Mouse (Mus musculus) MEL (cell line): ENCODE measurements around the gene Cdc42. TPM values are rescaled to one million over a fixed set of nuclear protein-coding genes. Genes with fewer than 3 reads are reported as not detected.
A peak's percentile ranks its signal among the peaks of the same experiment; 100 is the strongest.

Source experiments
- DNase-seq: peaks from one replicate; pipeline ENCODE4 v3.0.0; 2011; ENCODE audit warnings: low read depth, low spot score
- H3K27ac ChIP-seq: 2 replicates; pipeline ENCODE4 v1.5.1; 2012; ENCODE audit warnings: low read depth, mild to moderate bottlenecking, control low read depth, low read length, moderate library complexity; ENCODE audit not compliant: control insufficient read depth
- H3K27me3 ChIP-seq, 2 experiments: fragments of 150-350 bp in 1 of 2; sonication (generic) in 1 of 2; 2 replicates each; pipeline ENCODE4 v1.6.1; 2012; ENCODE audit warnings: low read length in 2 of 2, mild to moderate bottlenecking in 2 of 2, improper control_type of control experiment in 1 of 2, moderate library complexity in 1 of 2; ENCODE audit not compliant: insufficient read depth in 2 of 2, control insufficient read depth in 1 of 2
- H3K36me3 ChIP-seq, 2 experiments: 2 replicates each; pipeline ENCODE4 v1.6.1; 2012 to 2014; ENCODE audit warnings: low read length in 2 of 2, improper control_type of control experiment in 1 of 2, inconsistent platforms in 1 of 2, mild to moderate bottlenecking in 1 of 2; ENCODE audit not compliant: insufficient read depth in 2 of 2, control insufficient read depth in 1 of 2
- H3K4me1 ChIP-seq, 2 experiments: fragments of 150-350 bp in 1 of 2; sonication (generic) in 1 of 2; 2 replicates each; pipeline ENCODE4 v1.6.1; 2012; ENCODE audit warnings: low read length in 2 of 2, improper control_type of control experiment in 1 of 2, mild to moderate bottlenecking in 1 of 2; ENCODE audit not compliant: insufficient read depth in 2 of 2, control insufficient read depth in 1 of 2
- H3K4me3 ChIP-seq, 2 experiments: fragments of 150-350 bp in 1 of 2; sonication (generic) in 1 of 2; 2 replicates each; pipeline ENCODE4 v1.5.1; 2012; ENCODE audit warnings: low read depth in 2 of 2, low read length in 2 of 2, mild to moderate bottlenecking in 2 of 2, moderate library complexity in 2 of 2, control low read depth in 1 of 2, improper control_type of control experiment in 1 of 2; ENCODE audit not compliant: control insufficient read depth in 1 of 2, insufficient read depth in 1 of 2
- H3K79me2 ChIP-seq: 2 replicates; pipeline ENCODE4 v1.6.1; 2012; ENCODE audit warnings: mild to moderate bottlenecking, low read length, moderate library complexity; ENCODE audit not compliant: control insufficient read depth, poor library complexity, insufficient read depth
- H3K9ac ChIP-seq: 2 replicates; pipeline ENCODE4 v1.6.1; 2012; ENCODE audit warnings: low read depth, mild to moderate bottlenecking, control low read depth, low read length, moderate library complexity; ENCODE audit not compliant: control insufficient read depth, poor library complexity, severe bottlenecking
- H3K9me3 ChIP-seq: fragments of 150-350 bp; sonication (generic); replicated peaks from 2 replicates; pipeline ENCODE4 v1.6.1; 2012; ENCODE audit warnings: mild to moderate bottlenecking, low read length, improper control_type of control experiment, moderate library complexity; ENCODE audit not compliant: insufficient read depth
- CHD1 ChIP-seq: IDR thresholded peaks from 2 replicates; pipeline ENCODE4 v1.6.1; 2012; ENCODE audit warnings: low read depth, mild to moderate bottlenecking, inconsistent platforms, low read length, improper control_type of control experiment
- CHD2 ChIP-seq: IDR thresholded peaks from 2 replicates; pipeline ENCODE4 v1.6.1; 2011; ENCODE audit warnings: low read length, improper control_type of control experiment
- CTCF ChIP-seq, 3 experiments: IDR thresholded peaks in 2 of 3; conservative IDR thresholded peaks in 1 of 3; 2 replicates each; pipeline ENCODE4 v1.5.1; 2011 to 2012; ENCODE audit warnings: low read length in 3 of 3, low read depth in 2 of 3, mild to moderate bottlenecking in 2 of 3, improper control_type of control experiment in 1 of 3, inconsistent platforms in 1 of 3, mixed read lengths in 1 of 3, moderate library complexity in 1 of 3; ENCODE audit not compliant: control insufficient read depth in 1 of 3, insufficient read depth in 1 of 3, poor library complexity in 1 of 3, severe bottlenecking in 1 of 3
- E2F4 ChIP-seq: IDR thresholded peaks from 2 replicates; pipeline ENCODE4 v1.6.1; 2011; ENCODE audit warnings: low read depth, low read length, improper control_type of control experiment, borderline replicate concordance
- EP300 ChIP-seq, 2 experiments: IDR thresholded peaks; 2 replicates each; pipeline ENCODE4 v1.6.1; 2011; ENCODE audit warnings: improper control_type of control experiment in 2 of 2, low read length in 2 of 2, low read depth in 1 of 2, mild to moderate bottlenecking in 1 of 2
- ETS1 ChIP-seq: IDR thresholded peaks from 2 replicates; pipeline ENCODE4 v1.6.1; 2012; ENCODE audit warnings: low read depth, mild to moderate bottlenecking, inconsistent platforms, low read length, improper control_type of control experiment, moderate library complexity
- GABPA ChIP-seq: IDR thresholded peaks from 2 replicates; pipeline ENCODE4 v1.6.1; 2012; ENCODE audit warnings: low read depth, mild to moderate bottlenecking, inconsistent platforms, low read length, improper control_type of control experiment, moderate library complexity
- HCFC1 ChIP-seq: IDR thresholded peaks from 2 replicates; pipeline ENCODE4 v1.6.1; 2012; ENCODE audit warnings: low read depth, mild to moderate bottlenecking, inconsistent platforms, low read length, improper control_type of control experiment, moderate library complexity
- JUND ChIP-seq: IDR thresholded peaks from 2 replicates; pipeline ENCODE4 v1.6.1; 2011; ENCODE audit warnings: low read depth, mild to moderate bottlenecking, improper control_type of control experiment, low read length
- KAT2A ChIP-seq: conservative IDR thresholded peaks from 2 replicates; pipeline ENCODE4 v1.6.1; 2012; ENCODE audit warnings: low read depth, low read length, improper control_type of control experiment, inconsistent platforms
- MAFK ChIP-seq: IDR thresholded peaks from 2 replicates; pipeline ENCODE4 v1.6.1; 2011; ENCODE audit warnings: low read depth, mild to moderate bottlenecking, low read length, improper control_type of control experiment, borderline replicate concordance
- MEF2A ChIP-seq: IDR thresholded peaks from 2 replicates; pipeline ENCODE4 v1.6.1; 2014; ENCODE audit warnings: low read depth, mild to moderate bottlenecking, inconsistent platforms, low read length, improper control_type of control experiment; ENCODE audit not compliant: poor library complexity, insufficient replicate concordance, severe bottlenecking; ENCODE audit errors: extremely low read depth
- MYB ChIP-seq: IDR thresholded peaks from 2 replicates; pipeline ENCODE4 v1.6.1; 2011; ENCODE audit warnings: mild to moderate bottlenecking, low read depth, low read length, improper control_type of control experiment
- NELFE ChIP-seq: IDR thresholded peaks from 2 replicates; pipeline ENCODE4 v1.6.1; 2011; ENCODE audit warnings: low read depth, low read length, improper control_type of control experiment
- NRF1 ChIP-seq: IDR thresholded peaks from 2 replicates; pipeline ENCODE4 v1.6.1; 2014; ENCODE audit warnings: low read depth, mild to moderate bottlenecking, inconsistent platforms, low read length, improper control_type of control experiment, moderate library complexity; ENCODE audit not compliant: poor library complexity, insufficient read depth, severe bottlenecking
- POLR2AphosphoS2 ChIP-seq: IDR thresholded peaks from 2 replicates; pipeline ENCODE4 v1.6.1; 2011; ENCODE audit warnings: low read length, improper control_type of control experiment
- RAD21 ChIP-seq: IDR thresholded peaks from 2 replicates; pipeline ENCODE4 v1.6.1; 2011; ENCODE audit warnings: mild to moderate bottlenecking, low read depth, low read length, improper control_type of control experiment
- RCOR1 ChIP-seq: IDR thresholded peaks from 2 replicates; pipeline ENCODE4 v1.6.1; 2012; ENCODE audit warnings: low read depth, mild to moderate bottlenecking, inconsistent platforms, low read length, improper control_type of control experiment
- SMC3 ChIP-seq: IDR thresholded peaks from 2 replicates; pipeline ENCODE4 v1.6.1; 2011; ENCODE audit warnings: low read depth, low read length, improper control_type of control experiment
- TAL1 ChIP-seq: IDR thresholded peaks from 2 replicates; pipeline ENCODE4 v1.6.1; 2012; ENCODE audit warnings: mild to moderate bottlenecking, inconsistent platforms, low read length, moderate library complexity, mixed read lengths
- TBP ChIP-seq: IDR thresholded peaks from 2 replicates; pipeline ENCODE4 v1.8.0; 2011; ENCODE audit warnings: low read depth, low read length, improper control_type of control experiment
- TCF12 ChIP-seq: IDR thresholded peaks from 2 replicates; pipeline ENCODE4 v1.6.1; 2014; ENCODE audit warnings: low read depth, mild to moderate bottlenecking, inconsistent platforms, low read length, improper control_type of control experiment, moderate library complexity
- USF2 ChIP-seq, 2 experiments: IDR thresholded peaks; 2 replicates each; pipeline ENCODE4 v1.6.1; 2011 to 2012; ENCODE audit warnings: improper control_type of control experiment in 2 of 2, low read length in 2 of 2, borderline replicate concordance in 1 of 2, inconsistent platforms in 1 of 2, low read depth in 1 of 2, mild to moderate bottlenecking in 1 of 2; ENCODE audit not compliant: insufficient read depth in 1 of 2
- ZC3H11A ChIP-seq: IDR thresholded peaks from 2 replicates; pipeline ENCODE4 v1.6.1; 2012; ENCODE audit warnings: low read depth, mild to moderate bottlenecking, inconsistent platforms, low read length, improper control_type of control experiment
- ZKSCAN1 ChIP-seq: IDR thresholded peaks from 2 replicates; pipeline ENCODE4 v1.6.1; 2012; ENCODE audit warnings: low read depth, mild to moderate bottlenecking, inconsistent platforms, low read length, improper control_type of control experiment, moderate library complexity
- ZNF384 ChIP-seq: IDR thresholded peaks from 2 replicates; pipeline ENCODE4 v1.6.1; 2012; ENCODE audit warnings: low read depth, mild to moderate bottlenecking, inconsistent platforms, low read length, improper control_type of control experiment
- polyA plus RNA-seq, 2 experiments: library from polyadenylated mRNA; stranded (reverse) in 1 of 2; unstranded in 1 of 2; fragments of >175 nt in 1 of 2; fragments of >200 nt in 1 of 2; gene quantifications; 2 replicates each; pipeline versions ENCODE4 v1.2.1 to v1.2.4; 2012; ENCODE audit warnings: low replicate concordance in 2 of 2, low read depth in 1 of 2; ENCODE audit not compliant: insufficient read length in 2 of 2, insufficient read depth in 1 of 2, missing spikeins in 1 of 2
- total RNA-seq: library from RNA; depleted of rRNA; stranded (reverse); fragments of 300-350 nt; gene quantifications from 2 replicates; pipeline ENCODE4 v1.2.3, GENCODE M21; 2012

Gene Cdc42
- total and polyA plus RNA-seq, 3 experiments: 117 to 203 (median 174) TPM

- no peak for TF ChIP-seq NRF1
- no peak for TF ChIP-seq NELFE
- TF ChIP-seq POLR2AphosphoS2: no peak
- TF ChIP-seq USF2 (IDR thresholded peaks at IDR 0.05; ENCODE audit: borderline replicate concordance in 1 of 2, insufficient read depth in 1 of 2, low read depth in 1 of 2, low read length in 2 of 2): no peak
- TF ChIP-seq MYB: no peak
- peak; percentile 14; the same call in 1 of the 2 replicates for TF ChIP-seq RAD21
- TF ChIP-seq TCF12: no peak
- TF ChIP-seq EP300 (IDR thresholded peaks at IDR 0.05; ENCODE audit: low read depth in 1 of 2, low read length in 2 of 2): peak; percentile 71 to 89
- TF ChIP-seq ZKSCAN1: no peak
These were observed 11.7 kb downstream of the Cdc42 start (continued) for GRCm38 (mm10) chr4:137345790-137346189.

DNA sequence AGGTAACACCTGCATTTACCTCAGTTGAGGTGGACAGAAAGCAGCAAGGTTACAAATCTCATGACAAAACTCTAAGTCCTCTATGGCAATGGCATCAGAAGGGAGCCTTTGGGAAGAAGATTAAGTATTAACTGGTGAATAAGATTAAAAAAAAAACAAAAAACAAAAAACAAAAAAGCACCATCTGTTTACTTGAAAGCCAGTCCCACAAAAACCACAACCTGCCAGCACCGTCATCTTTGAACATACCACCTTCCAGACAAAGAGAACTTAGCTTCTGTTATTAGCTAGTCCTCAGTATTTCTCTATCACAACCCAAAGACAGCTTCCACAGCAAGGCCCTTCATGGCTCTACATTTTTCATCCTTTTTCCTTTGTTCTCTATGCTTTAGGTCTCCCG is 12.4 kb downstream of the Cdc42 start:
- peaks cover 67% of the 10 kb centered on the region for H3K79me2 ChIP-seq
- no peak overlapping the region for H3K4me3 ChIP-seq
- no peaks in the 10 kb centered on the region for H3K27me3 ChIP-seq
- H3K27ac ChIP-seq: peak overlapping the region; percentile 34; the same call in 1 of the 2 replicates
- H3K36me3 ChIP-seq: peaks cover 8 to 62% of the 10 kb centered on the region in 2 experiments
- TF ChIP-seq ZNF384: peak; percentile 83
- 0 out of 2 replicates have a peak, but pooled peaks have one; percentile 26 for TF ChIP-seq RCOR1
- 0 out of 2 replicates have a peak, but pooled peaks have one; percentile 11 for TF ChIP-seq TAL1
- TF ChIP-seq ZKSCAN1: no peak
- TF ChIP-seq ETS1: peak; percentile 46; the same call in 1 of the 2 replicates
- TF ChIP-seq SMC3: no peak
- TF ChIP-seq, all 39 proteins: peak for 4
- no peaks in the 10 kb centered on the region for H3K9me3 ChIP-seq
- peaks cover 18 to 32% of the 10 kb centered on the region in 2 experiments for H3K4me1 ChIP-seq
- H3K9ac ChIP-seq: no peak overlapping the region
- DNase-seq: peak; percentile 60

GRCm38 (mm10) chr4:137342816-137343215 is 14.7 kb downstream of the Cdc42 start:
- H3K79me2 ChIP-seq: peaks cover 72% of the 10 kb centered on the region
- H3K9me3 ChIP-seq: no peaks in the 10 kb centered on the region
- no peak overlapping the region for H3K4me3 ChIP-seq
- no peak for TF ChIP-seq SMC3
- no peak for TF ChIP-seq E2F4
- no peak for TF ChIP-seq KAT2A
- TF ChIP-seq NRF1: no peak
- TF ChIP-seq ZNF384: no peak
- no peak for TF ChIP-seq TBP
- no peak for TF ChIP-seq HCFC1
- TF ChIP-seq ZKSCAN1: no peak
- no peak for TF ChIP-seq JUND
- no peak for TF ChIP-seq GABPA
- no peak for TF ChIP-seq MEF2A
- TF ChIP-seq CHD1: no peak
- TF ChIP-seq ZC3H11A: no peak
- no peak for TF ChIP-seq CHD2
- no peak for TF ChIP-seq TCF12
- no peak for TF ChIP-seq USF2 (IDR thresholded peaks at IDR 0.05; ENCODE audit: borderline replicate concordance in 1 of 2, insufficient read depth in 1 of 2, low read depth in 1 of 2, low read length in 2 of 2)
- no peak for TF ChIP-seq CTCF (IDR thresholded peaks at IDR 0.05 in 2 of 3, conservative IDR thresholded peaks at IDR 0.05 in 1 of 3; ENCODE audit: control insufficient read depth in 1 of 3, insufficient read depth in 1 of 3, low read depth in 2 of 3, low read length in 3 of 3, poor library complexity in 1 of 3, severe bottlenecking in 1 of 3)
- no peak for TF ChIP-seq MAFK
- TF ChIP-seq, all 39 proteins: peak for 0
- no peaks in the 10 kb centered on the region for H3K27me3 ChIP-seq
- no peak overlapping the region for H3K27ac ChIP-seq
- peaks cover 28 to 32% of the 10 kb centered on the region in 2 experiments for H3K4me1 ChIP-seq
- H3K36me3 ChIP-seq: peaks cover 8 to 69% of the 10 kb centered on the region in 2 experiments
- no peak overlapping the region for H3K9ac ChIP-seq
- no peak for DNase-seq
